In genomic region chr9:108752142-108752920, GRCm38 (mm10) we compare ENCODE assay signal across 20 mouse cellular contexts. TPM values are rescaled to one million over a fixed set of nuclear protein-coding genes. Genes with fewer than 3 reads are reported as not detected.
A peak's percentile ranks its signal among the peaks of the same experiment; 100 is the strongest.
DNase-seq lines count a peak whose midpoint lies in the region; ATAC-seq and TF ChIP-seq lines count a peak whose summit lies in the region.
"Had no signal": no experiment of that assay in that cellular context is flagged by ENCODE, and none has a peak within 500 bp of the region (broad histone marks: within the 10 kb centered on the region; RNA-seq: fewer than 3 reads in every experiment).

No protein-coding gene starts in this region.

- H3K36me3 ChIP-seq in midbrain, embryonic 11.5 days (ENCODE audit: control insufficient read depth, insufficient read depth, low read length): no peaks in the 10 kb centered on the region
- peaks cover 24% of the 10 kb centered on the region for H3K36me3 ChIP-seq in midbrain, embryonic 14.5 days (ENCODE audit: control insufficient read depth, insufficient read depth, low read length)
- H3K36me3 ChIP-seq in stomach, postnatal 0 days (ENCODE audit: control insufficient read depth, insufficient read depth, low read length): peaks cover 2% of the 10 kb centered on the region; the same call in 1 of the 2 replicates

- TF ChIP-seq EP300 in stomach, postnatal 0 days (optimal IDR thresholded peaks at IDR 0.05): no peak

- WGBS in midbrain, embryonic 11.5 days: 85% methylated on average over 10 of the region's 11 CpGs
- WGBS in midbrain, embryonic 14.5 days: 88% methylated on average over 11 of the region's 11 CpGs
- WGBS in stomach, postnatal 0 days: 87% methylated on average over 10 of the region's 11 CpGs

- no peak overlapping the region for H3K9ac ChIP-seq in midbrain, embryonic 11.5 days (ENCODE audit: low read length)
- no peak overlapping the region for H3K9ac ChIP-seq in midbrain, embryonic 14.5 days (replicated peaks; ENCODE audit: low read length)
- H3K9ac ChIP-seq in stomach, postnatal 0 days (ENCODE audit: low read length): no peak overlapping the region
- H3K9ac ChIP-seq: embryonic facial prominence, embryonic 13.5 days; forebrain, embryonic 13.5 days; heart, embryonic 12.5 days; heart, embryonic 15.5 days; hindbrain, embryonic 13.5 days; intestine, embryonic 15.5 days had no signal

- H3K9me3 ChIP-seq in midbrain, embryonic 11.5 days (ENCODE audit: control insufficient read depth, low read length): no peaks in the 10 kb centered on the region
- H3K9me3 ChIP-seq in midbrain, embryonic 14.5 days (ENCODE audit: control insufficient read depth, low read length): no peaks in the 10 kb centered on the region
- no peaks in the 10 kb centered on the region for H3K9me3 ChIP-seq in stomach, postnatal 0 days (ENCODE audit: control insufficient read depth, low read length)
- H3K9me3 ChIP-seq: embryonic facial prominence, embryonic 10.5 days; embryonic facial prominence, embryonic 13.5 days; forebrain, embryonic 13.5 days; heart, embryonic 12.5 days; heart, embryonic 15.5 days; hindbrain, embryonic 10.5 days; hindbrain, embryonic 13.5 days; intestine, embryonic 15.5 days had no signal

- TF ChIP-seq CTCF in stomach, postnatal 0 days (IDR thresholded peaks at IDR 0.05; ENCODE audit: low read depth): 0 out of 2 replicates have a peak, but pooled peaks have one; percentile 5

- no peaks in the 10 kb centered on the region for H3K4me1 ChIP-seq in midbrain, embryonic 11.5 days (ENCODE audit: control insufficient read depth, insufficient read depth, low read length)
- no peaks in the 10 kb centered on the region for H3K4me1 ChIP-seq in midbrain, embryonic 14.5 days (ENCODE audit: control insufficient read depth, insufficient read depth, low read length)
- no peaks in the 10 kb centered on the region for H3K4me1 ChIP-seq in stomach, postnatal 0 days (replicated peaks; ENCODE audit: control insufficient read depth, insufficient read depth)
- H3K4me1 ChIP-seq: embryonic facial prominence, embryonic 13.5 days; forebrain, embryonic 13.5 days; hindbrain, embryonic 13.5 days; intestine, embryonic 15.5 days had no signal

- DNase-seq in midbrain, embryonic 11.5 days (ENCODE audit: low spot score, missing footprints): peak; percentile 62
- DNase-seq in midbrain, embryonic 14.5 days: no peak
- DNase-seq in ES-CJ7 (ENCODE audit: low read depth, low spot score): peak; percentile 54
- peak; percentile 69 for DNase-seq in R1 (ENCODE audit: low read depth, low spot score)
- DNase-seq in stomach, postnatal 0 days (ENCODE audit: low spot score): no peak
- no peak for DNase-seq in cerebellum, adult 18-20 months
- no peak for DNase-seq in kidney, adult 9 months
- DNase-seq: embryo, embryonic 11 days had no signal

- H3K27me3 ChIP-seq in midbrain, embryonic 11.5 days (ENCODE audit: control insufficient read depth, insufficient read depth, low read length): no peaks in the 10 kb centered on the region
- H3K27me3 ChIP-seq in midbrain, embryonic 14.5 days (ENCODE audit: control insufficient read depth, insufficient read depth, low read length): no peaks in the 10 kb centered on the region
- H3K27me3 ChIP-seq in stomach, postnatal 0 days (ENCODE audit: control insufficient read depth, insufficient read depth, low read length): no peaks in the 10 kb centered on the region
- H3K27me3 ChIP-seq: embryonic facial prominence, embryonic 13.5 days; forebrain, embryonic 13.5 days; heart, embryonic 12.5 days; heart, embryonic 15.5 days; hindbrain, embryonic 13.5 days; intestine, embryonic 15.5 days had no signal

- H3K4me2 ChIP-seq in midbrain, embryonic 11.5 days: no peak overlapping the region
- no peak overlapping the region for H3K4me2 ChIP-seq in midbrain, embryonic 14.5 days (ENCODE audit: low read length)
- H3K4me2 ChIP-seq in stomach, postnatal 0 days (replicated peaks; ENCODE audit: low read depth): no peak overlapping the region
- H3K4me2 ChIP-seq: embryonic facial prominence, embryonic 13.5 days; forebrain, embryonic 13.5 days; heart, embryonic 12.5 days; heart, embryonic 15.5 days; hindbrain, embryonic 13.5 days; intestine, embryonic 15.5 days had no signal

- no peak overlapping the region for H3K4me3 ChIP-seq in midbrain, embryonic 11.5 days (ENCODE audit: low read depth, low read length)
- no peak overlapping the region for H3K4me3 ChIP-seq in midbrain, embryonic 14.5 days (replicated peaks; ENCODE audit: low read depth, low read length)
- no peak overlapping the region for H3K4me3 ChIP-seq in stomach, postnatal 0 days (ENCODE audit: low read depth, low read length)
- H3K4me3 ChIP-seq: embryonic facial prominence, embryonic 10.5 days; embryonic facial prominence, embryonic 13.5 days; erythroblast, embryonic 14.5 days; forebrain, embryonic 13.5 days; heart, embryonic 12.5 days; heart, embryonic 15.5 days; hindbrain, embryonic 10.5 days; hindbrain, embryonic 13.5 days; intestine, embryonic 15.5 days had no signal

- no peak overlapping the region for H3K27ac ChIP-seq in midbrain, embryonic 11.5 days (ENCODE audit: low read depth, low read length)
- H3K27ac ChIP-seq in midbrain, embryonic 14.5 days (replicated peaks; ENCODE audit: low read depth, low read length): no peak overlapping the region
- no peak overlapping the region for H3K27ac ChIP-seq in stomach, postnatal 0 days (replicated peaks)
- H3K27ac ChIP-seq: embryonic facial prominence, embryonic 10.5 days; embryonic facial prominence, embryonic 13.5 days; forebrain, embryonic 13.5 days; heart, embryonic 15.5 days; hindbrain, embryonic 10.5 days; hindbrain, embryonic 13.5 days; intestine, embryonic 15.5 days had no signal

- no peak for ATAC-seq in midbrain, embryonic 11.5 days (ENCODE audit: low FRiP score)
- ATAC-seq in midbrain, embryonic 14.5 days (ENCODE audit: low FRiP score, low TSS enrichment): no peak
- ATAC-seq in stomach, postnatal 0 days (ENCODE audit: low FRiP score, low TSS enrichment): no peak
- ATAC-seq: CD4-positive, CD25-positive, alpha-beta regulatory T cell, adult 4 months; forebrain, embryonic 13.5 days; forebrain, embryonic 16.5 days; hindbrain, embryonic 16.5 days; intestine, embryonic 15.5 days had no signal

RNA-seq across cellular contexts. Expression of gene Ip6k2, which starts 31.3 kb away (rescaled TPM):
- 104 and 109 TPM in 2 replicates for polyA plus RNA-seq in midbrain, embryonic 11.5 days (2014; fragmentation: Nextera tagmentation; extraction: Ambion mirVana)
- 256 and 286 TPM in 2 replicates for polyA plus RNA-seq in midbrain, embryonic 14.5 days (2014; fragmentation: Nextera tagmentation; extraction: Ambion mirVana)
- polyA plus RNA-seq in stomach, postnatal 0 days (2015; fragmentation: Nextera tagmentation; extraction: Ambion mirVana): 35.7 and 37.8 TPM in 2 replicates

RNA-seq across cellular contexts. Expression of gene Nckipsd, which starts 55.8 kb away (rescaled TPM):
- polyA plus RNA-seq in midbrain, embryonic 11.5 days (2014; fragmentation: Nextera tagmentation; extraction: Ambion mirVana): 8.3 and 9.2 TPM in 2 replicates
- polyA plus RNA-seq in midbrain, embryonic 14.5 days (2014; fragmentation: Nextera tagmentation; extraction: Ambion mirVana): 24.3 and 27.4 TPM in 2 replicates
- 7.9 and 8.5 TPM in 2 replicates for polyA plus RNA-seq in stomach, postnatal 0 days (2015; fragmentation: Nextera tagmentation; extraction: Ambion mirVana)

Comparison
In these comparisons a context has a peak if more than half of its experiments do, and no peak if none do; other contexts are left out.
1. DNase-seq: peak in midbrain, embryonic 11.5 days (single experiment), ES-CJ7 (single experiment) and R1 (single experiment); none in midbrain, embryonic 14.5 days (single experiment), stomach, postnatal 0 days (single experiment), cerebellum, adult 18-20 months (0 of 2) and kidney, adult 9 months (single experiment).